Mouse (Mus musculus): ENCODE data around the gene Kcnk15.

DNA sequence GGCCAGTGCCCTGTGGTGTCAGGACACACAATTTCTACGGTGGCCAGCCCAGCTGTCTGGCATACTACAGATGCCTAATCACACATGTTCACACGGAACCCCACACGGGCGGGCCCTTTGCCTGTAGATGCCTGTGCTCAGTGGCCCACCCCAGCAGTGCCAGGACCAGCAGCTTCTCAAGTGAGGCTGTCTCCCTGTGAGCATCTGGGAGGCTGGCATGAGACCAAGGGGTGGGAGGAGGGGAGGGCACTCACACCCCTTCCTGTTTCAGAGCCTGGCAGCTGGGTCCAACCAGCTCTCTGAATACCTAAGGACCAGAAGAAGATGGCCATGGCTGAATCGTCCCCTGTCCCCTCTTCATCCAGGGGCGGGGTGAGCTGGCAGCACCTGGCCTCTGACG lies 22.0 kb downstream of the Kcnk15 start:
- TF ChIP-seq CTCF (IDR thresholded peaks at IDR 0.05; ENCODE audit: extremely low read depth, insufficient read depth, low read length): no peak
- TF ChIP-seq POLR2A (IDR thresholded peaks at IDR 0.05; ENCODE audit: extremely low read depth, insufficient read depth, low read length): no peak
